Mouse (Mus musculus) bone marrow, adult 2 months (tissue): ENCODE data around the gene Sirt1.

ENCODE experiments used
- CTCF ChIP-seq: fragments of 200-500 bp; IDR thresholded peaks from 2 replicates; pipeline ENCODE4 v1.5.1; 2011; ENCODE audit warnings: low read length, control low read depth; ENCODE audit not compliant: control insufficient read depth, insufficient read depth
- POLR2A ChIP-seq: fragments of 200-500 bp; IDR thresholded peaks from 2 replicates; pipeline ENCODE4 v1.6.1; 2011; ENCODE audit warnings: low read depth, mild to moderate bottlenecking, control low read depth, low read length, borderline replicate concordance; ENCODE audit not compliant: control insufficient read depth

DNA sequence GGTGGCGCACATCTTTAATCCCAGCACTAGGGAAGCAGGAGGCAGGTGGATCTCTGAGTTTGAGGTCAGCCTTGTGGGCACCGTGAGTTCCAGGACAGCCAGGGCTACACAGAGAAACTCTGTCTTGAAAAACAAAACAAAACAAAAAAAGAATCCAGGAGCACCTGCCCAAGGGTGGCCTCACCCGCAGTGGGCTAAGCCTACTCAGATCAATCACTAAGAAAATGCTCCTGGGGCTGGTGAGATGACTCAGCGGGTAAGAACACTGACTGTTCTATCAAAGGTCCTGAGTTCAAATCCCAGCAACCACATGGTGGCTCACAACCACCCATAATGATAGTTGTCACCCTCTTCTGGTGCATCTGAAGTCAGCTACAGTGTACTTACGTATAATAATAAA, 5.2 kb downstream of the Sirt1 start:
- TF ChIP-seq POLR2A (no peak), CTCF (no peak)
